Mouse (Mus musculus) liver, embryonic 13.5 days (tissue): ENCODE results near the gene Serpinb3a. TPM values are rescaled to one million over a fixed set of nuclear protein-coding genes. Genes with fewer than 3 reads are reported as not detected.
"Not testable (repeated sequence)": the region's sequence is repeated elsewhere in the genome, so short reads cannot be mapped to it uniquely, and the experiment has no call there.

Experiments used
- ATAC-seq: fragments of 200-750 bp; cut with Nextera tagmentation; 2 replicates; pipeline ENCODE4 v1.8.0; 2017; ENCODE audit warnings: low read depth, mild to moderate bottlenecking, moderate number of reproducible peaks, moderate library complexity
- DNase-seq: peaks from one replicate; pipeline ENCODE4 v3.0.0; 2022
- H3K27ac ChIP-seq: fragments of 300-500 bp; sonication (generic); 2 replicates; pipeline ENCODE4 v1.5.1; 2015; ENCODE audit warnings: moderate library complexity, mild to moderate bottlenecking, inconsistent platforms
- H3K27me3 ChIP-seq: fragments of 300-500 bp; sonication (generic); 2 replicates; pipeline ENCODE4 v1.6.1; 2015; ENCODE audit warnings: mild to moderate bottlenecking, inconsistent platforms
- H3K36me3 ChIP-seq: fragments of 300-500 bp; sonication (generic); 2 replicates; pipeline ENCODE4 v1.6.1; 2015; ENCODE audit warnings: mild to moderate bottlenecking, inconsistent platforms
- H3K4me1 ChIP-seq: fragments of 300-500 bp; sonication (generic); replicated peaks from 2 replicates; pipeline ENCODE4 v1.6.1; 2015; ENCODE audit warnings: inconsistent platforms
- H3K4me2 ChIP-seq: fragments of 300-500 bp; sonication (generic); 2 replicates; pipeline ENCODE4 v1.6.1; 2015; ENCODE audit warnings: inconsistent platforms, mild to moderate bottlenecking, moderate library complexity
- H3K4me3 ChIP-seq: fragments of 300-500 bp; sonication (generic); replicated peaks from 2 replicates; pipeline ENCODE4 v1.5.1; 2015; ENCODE audit warnings: mild to moderate bottlenecking, inconsistent platforms
- H3K9ac ChIP-seq: fragments of 300-500 bp; sonication (generic); 2 replicates; pipeline ENCODE4 v1.6.1; 2015; ENCODE audit warnings: mild to moderate bottlenecking, inconsistent platforms
- H3K9me3 ChIP-seq: fragments of 300-500 bp; sonication (generic); replicated peaks from 2 replicates; pipeline ENCODE4 v1.6.1; 2016; ENCODE audit warnings: inconsistent platforms
- WGBS: fragments of 180-500 bp; shearing (Covaris S2); methylation state at CpG from one replicate; pipeline ENCODE4 v1.1.7; 2015; ENCODE audit not compliant: insufficient replicate concordance; 5-methylcytosine and 5-hydroxymethylcytosine counted together
- polyA plus RNA-seq: library from polyadenylated mRNA; unstranded; fragments of >200 nt; fragmentation: Nextera tagmentation; extraction: Ambion mirVana; gene quantifications from 2 replicates; pipeline ENCODE4 v1.2.1, GENCODE M21; 2015

Serpinb3a gene
- not detected in 2 replicates for polyA plus RNA-seq

- H3K4me3 ChIP-seq: no peak within 1 kb of the TSS
- ATAC-seq (no peak), DNase-seq (no peak)
- H3K9ac ChIP-seq: no peak within 1 kb of the TSS
- no peaks in the 10 kb centered on the region for H3K4me1 ChIP-seq
- no peak within 1 kb of the TSS for H3K4me2 ChIP-seq
- H3K36me3 ChIP-seq: no peaks in the 10 kb centered on the region
- H3K9me3 ChIP-seq: no peaks in the 10 kb centered on the region
- H3K27ac ChIP-seq: no peak within 1 kb of the TSS
- H3K27me3 ChIP-seq: no peaks in the 10 kb centered on the region
- 61% methylated on average over 1 of the region's 1 CpGs for WGBS
Observed at GRCm38 (mm10) chr1:107052203-107052602, at the start of gene Serpinb3a. Gene Serpinb3a, minus strand, starts transcription at chr1:107052303.

DNA sequence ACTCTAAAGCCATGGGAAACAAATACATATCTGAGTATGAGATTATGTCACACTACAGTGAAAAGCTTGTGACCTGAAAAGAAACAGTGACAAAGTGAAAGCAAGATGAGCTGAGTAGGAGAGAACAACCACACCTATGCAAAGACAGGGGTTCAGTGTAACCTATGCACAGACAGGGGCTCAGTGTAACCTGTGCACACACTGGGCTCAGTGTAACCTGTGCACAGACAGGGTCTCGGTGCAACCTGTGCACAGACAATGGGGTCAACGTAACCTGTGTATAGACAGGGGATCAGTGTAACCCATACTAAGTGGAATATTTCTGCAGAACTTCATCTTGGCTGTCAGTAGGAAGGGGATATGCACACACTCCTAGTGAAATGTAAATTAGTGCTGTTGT is 46.3 kb upstream of the Serpinb3a start:
- Histone ChIP-seq H3K9me3 (no peaks in the 10 kb centered on the region), H3K9ac (no peak overlapping the region), H3K27ac (no peak overlapping the region), H3K4me2 (no peak overlapping the region), H3K4me3 (no peak overlapping the region), H3K27me3 (no peaks in the 10 kb centered on the region), H3K36me3 (no peaks in the 10 kb centered on the region), H3K4me1 (no peaks in the 10 kb centered on the region)
- no peak for ATAC-seq
- WGBS: 67% methylated on average over 2 of the region's 2 CpGs
- DNase-seq: no peak

GRCm38 (mm10) chr1:107083406-107083805 is 31.3 kb upstream of the Serpinb3a start, which contains the start of gene Serpinb3d:
Gene Serpinb3d, minus strand, starts transcription at chr1:107083506.
- H3K27ac ChIP-seq: no peak within 1 kb of the TSS
- no peaks in the 10 kb centered on the region for H3K27me3 ChIP-seq
- no peak within 1 kb of the TSS for H3K4me3 ChIP-seq
- H3K36me3 ChIP-seq: no peaks in the 10 kb centered on the region
- H3K9me3 ChIP-seq: no peaks in the 10 kb centered on the region
- no peak for ATAC-seq
- no peak within 1 kb of the TSS for H3K9ac ChIP-seq
- no peak within 1 kb of the TSS for H3K4me2 ChIP-seq
- DNase-seq: no peak
- H3K4me1 ChIP-seq: no peaks in the 10 kb centered on the region

GRCm38 (mm10) chr1:107034236-107034635 is 17.9 kb downstream of the Serpinb3a start:
- H3K27me3 ChIP-seq, H3K36me3 ChIP-seq, H3K4me1 ChIP-seq, H3K4me2 ChIP-seq, ATAC-seq, H3K9me3 ChIP-seq, H3K4me3 ChIP-seq, H3K9ac ChIP-seq, DNase-seq, H3K27ac ChIP-seq: not testable (repeated sequence)
- 67% methylated on average over 3 of the region's 3 CpGs for WGBS

DNA sequence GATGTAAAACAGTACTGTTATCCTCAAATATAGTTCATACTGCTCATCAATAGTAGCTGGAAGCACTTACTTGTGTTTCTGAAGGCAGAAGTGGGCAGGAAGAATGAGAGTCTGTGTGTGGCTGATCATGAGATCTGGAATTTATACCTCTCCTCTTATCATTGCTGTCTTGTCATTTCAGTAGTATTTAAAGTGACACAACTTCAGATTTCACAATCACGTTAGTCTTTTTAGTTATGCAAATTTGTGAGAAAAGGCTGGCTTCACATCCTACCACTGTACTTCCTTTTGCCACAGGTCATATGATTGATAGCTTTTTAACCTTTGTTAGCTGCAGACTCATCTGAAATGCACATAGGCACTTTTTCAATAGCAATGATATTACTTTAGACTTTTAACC is 26.2 kb downstream of the Serpinb3a start:
- no peak for DNase-seq
- no peaks in the 10 kb centered on the region for H3K9me3 ChIP-seq
- H3K27me3 ChIP-seq: no peaks in the 10 kb centered on the region
- no peak overlapping the region for H3K27ac ChIP-seq
- no peak overlapping the region for H3K4me3 ChIP-seq
- no peak overlapping the region for H3K4me2 ChIP-seq
- WGBS: 35% methylated on average over 1 of the region's 1 CpGs
- H3K9ac ChIP-seq: no peak overlapping the region
- H3K4me1 ChIP-seq: no peaks in the 10 kb centered on the region
- no peaks in the 10 kb centered on the region for H3K36me3 ChIP-seq
- ATAC-seq: no peak

- Histone ChIP-seq H3K9ac (no peak overlapping the region), H3K4me2 (no peak overlapping the region), H3K4me3 (no peak overlapping the region), H3K36me3 (no peaks in the 10 kb centered on the region), H3K9me3 (no peaks in the 10 kb centered on the region), H3K27ac (no peak overlapping the region), H3K27me3 (no peaks in the 10 kb centered on the region), H3K4me1 (no peaks in the 10 kb centered on the region)
- no peak for ATAC-seq
- no peak for DNase-seq
- 67% methylated on average over 7 of the region's 7 CpGs for WGBS
Observed at GRCm38 (mm10) chr1:107015210-107015609, 36.9 kb downstream of the Serpinb3a start.

DNA sequence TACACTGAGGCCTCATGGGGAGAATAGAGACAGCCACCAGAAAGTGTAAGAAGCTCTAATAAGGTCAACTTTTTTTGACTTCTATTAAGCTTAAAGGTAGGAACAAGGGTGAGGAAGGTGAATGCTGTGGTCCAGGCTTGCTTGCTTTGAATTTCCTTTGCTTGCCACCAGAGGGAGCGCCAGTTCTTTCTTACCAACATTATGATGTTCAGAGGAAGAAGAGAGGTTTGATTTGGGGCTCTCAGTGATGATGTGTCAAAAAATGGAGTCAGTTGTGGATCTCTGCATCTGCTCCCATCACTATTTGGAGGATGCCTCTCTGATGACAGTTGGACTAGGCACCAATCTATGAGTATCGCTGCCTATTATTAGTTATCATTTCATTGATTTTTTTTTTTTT is 37.6 kb downstream of the Serpinb3a start:
- no peak overlapping the region for H3K4me2 ChIP-seq
- no peak for DNase-seq
- H3K36me3 ChIP-seq: no peaks in the 10 kb centered on the region
- H3K4me3 ChIP-seq: no peak overlapping the region
- ATAC-seq: no peak
- 34% methylated on average over 2 of the region's 2 CpGs for WGBS
- H3K27ac ChIP-seq: no peak overlapping the region
- no peaks in the 10 kb centered on the region for H3K27me3 ChIP-seq
- no peaks in the 10 kb centered on the region for H3K9me3 ChIP-seq
- no peak overlapping the region for H3K9ac ChIP-seq
- no peaks in the 10 kb centered on the region for H3K4me1 ChIP-seq

- 76% methylated on average over 3 of the region's 3 CpGs for WGBS
- Histone ChIP-seq H3K27me3 (no peaks in the 10 kb centered on the region), H3K9me3 (no peaks in the 10 kb centered on the region), H3K27ac (no peak overlapping the region), H3K9ac (no peak overlapping the region), H3K4me1 (no peaks in the 10 kb centered on the region), H3K4me3 (no peak overlapping the region), H3K36me3 (no peaks in the 10 kb centered on the region), H3K4me2 (no peak overlapping the region)
- DNase-seq: no peak
- no peak for ATAC-seq
Observed at GRCm38 (mm10) chr1:107006316-107006715, 45.8 kb downstream of the Serpinb3a start.

DNA sequence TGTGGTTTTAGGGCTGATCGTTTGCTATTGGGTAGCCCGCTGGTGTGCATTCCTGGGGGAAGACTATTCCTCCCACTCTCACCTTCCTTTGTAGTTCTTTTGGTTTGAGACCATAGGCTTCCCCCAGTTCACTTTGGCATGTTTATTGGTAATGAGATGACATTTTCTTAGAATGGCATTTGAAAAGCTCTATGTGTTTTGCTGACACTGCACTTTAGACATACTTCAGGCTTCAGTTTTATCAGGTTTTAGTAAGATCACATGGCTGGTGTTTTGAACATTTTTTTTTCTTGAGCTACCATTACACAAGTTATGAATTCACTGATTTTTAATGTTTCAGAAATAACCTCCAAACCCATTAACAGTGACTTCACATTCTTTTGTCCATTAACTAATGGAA is 50.3 kb downstream of the Serpinb3a start:
- no peaks in the 10 kb centered on the region for H3K9me3 ChIP-seq
- no peak overlapping the region for H3K4me2 ChIP-seq
- no peak overlapping the region for H3K4me3 ChIP-seq
- 84% methylated on average over 2 of the region's 2 CpGs for WGBS
- DNase-seq (no peak), ATAC-seq (no peak)
- H3K4me1 ChIP-seq: no peaks in the 10 kb centered on the region
- H3K27ac ChIP-seq: no peak overlapping the region
- H3K36me3 ChIP-seq: no peaks in the 10 kb centered on the region
- no peaks in the 10 kb centered on the region for H3K27me3 ChIP-seq
- no peak overlapping the region for H3K9ac ChIP-seq

DNA sequence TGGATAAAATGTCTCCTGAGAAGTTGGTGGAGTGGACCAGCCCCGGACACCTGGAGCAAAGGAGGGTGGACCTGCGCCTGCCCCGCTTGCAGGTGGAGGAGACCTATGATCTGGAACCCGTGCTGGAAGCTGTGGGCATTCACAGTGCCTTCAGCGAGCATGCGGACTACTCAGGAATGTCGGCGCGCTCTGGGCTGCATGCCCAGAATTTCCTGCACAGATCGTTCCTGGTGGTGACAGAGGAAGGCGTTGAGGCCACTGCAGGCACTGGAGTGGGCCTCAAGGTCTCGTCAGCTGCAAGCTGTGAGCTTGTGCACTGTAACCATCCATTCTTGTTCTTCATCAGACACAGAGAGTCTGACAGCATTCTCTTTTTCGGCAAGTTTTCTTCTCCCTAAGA is 51.7 kb downstream of the Serpinb3a start:
- DNase-seq (no peak), ATAC-seq (no peak)
- no peaks in the 10 kb centered on the region for H3K36me3 ChIP-seq
- no peak overlapping the region for H3K9ac ChIP-seq
- H3K27me3 ChIP-seq: no peaks in the 10 kb centered on the region
- H3K4me3 ChIP-seq: no peak overlapping the region
- H3K27ac ChIP-seq: no peak overlapping the region
- 60% methylated on average over 13 of the region's 13 CpGs for WGBS
- no peak overlapping the region for H3K4me2 ChIP-seq
- no peaks in the 10 kb centered on the region for H3K4me1 ChIP-seq
- no peaks in the 10 kb centered on the region for H3K9me3 ChIP-seq
